Mouse (Mus musculus): ENCODE results near the gene Pptc7.

GRCm38 (mm10) chr5:122287026-122287425, 2.9 kb downstream of the Pptc7 start:
- TF ChIP-seq POLR2A (IDR thresholded peaks at IDR 0.05; ENCODE audit: borderline replicate concordance, insufficient read depth, low read length) = no peak
- TF ChIP-seq CTCF (IDR thresholded peaks at IDR 0.05; ENCODE audit: borderline replicate concordance, insufficient read depth, low read depth, low read length) = no peak
